Mouse (Mus musculus) gonadal fat pad, adult 2 months (tissue): ENCODE data around the gene Fndc3b. TPM values are rescaled to one million over a fixed set of nuclear protein-coding genes. Genes with fewer than 3 reads are reported as not detected.

Experiments used
- DNase-seq: peaks from one replicate; pipeline ENCODE4 v3.0.0-alpha.2; 2012; ENCODE audit warnings: low read depth
- polyA plus RNA-seq: library from polyadenylated mRNA; depleted of rRNA; stranded (reverse); fragments of >200 nt; gene quantifications from 2 replicates; pipeline ENCODE4 v1.2.3, GENCODE M21; 2012

Gene Fndc3b
- polyA plus RNA-seq, 1 experiment: 30.1 TPM

GRCm38 (mm10) chr3:27555401-27555940 lies 155.6 kb downstream of the Fndc3b start:
- no peak for DNase-seq

- DNase-seq: no peak
These were observed 156.8 kb downstream of the Fndc3b start for GRCm38 (mm10) chr3:27554325-27554724.

GRCm38 (mm10) chr3:27553781-27554180 lies 157.3 kb downstream of the Fndc3b start:
- DNase-seq: no peak

- DNase-seq: no peak
These were observed 160.1 kb downstream of the Fndc3b start for GRCm38 (mm10) chr3:27551005-27551404.

- DNase-seq: no peak
These were observed 160.7 kb downstream of the Fndc3b start for GRCm38 (mm10) chr3:27550409-27550808.

- no peak for DNase-seq
These were observed 165.5 kb downstream of the Fndc3b start for GRCm38 (mm10) chr3:27545651-27546050.

- DNase-seq: no peak
These were observed 167.0 kb downstream of the Fndc3b start for GRCm38 (mm10) chr3:27544061-27544460.

- DNase-seq: no peak
These were observed 169.3 kb downstream of the Fndc3b start for GRCm38 (mm10) chr3:27541841-27542240.

- DNase-seq: no peak
These were observed 169.9 kb downstream of the Fndc3b start for GRCm38 (mm10) chr3:27541181-27541580.

- DNase-seq: no peak
These were observed 176.9 kb downstream of the Fndc3b start for GRCm38 (mm10) chr3:27534208-27534607.

- DNase-seq: no peak
These were observed 177.4 kb downstream of the Fndc3b start for GRCm38 (mm10) chr3:27533721-27534120.

GRCm38 (mm10) chr3:27531993-27532392 lies 179.1 kb downstream of the Fndc3b start:
- no peak for DNase-seq

- no peak for DNase-seq
These were observed 180.7 kb downstream of the Fndc3b start for GRCm38 (mm10) chr3:27530370-27530769.

GRCm38 (mm10) chr3:27529221-27530051 lies 181.7 kb downstream of the Fndc3b start:
- no peak for DNase-seq

GRCm38 (mm10) chr3:27526991-27527390 lies 184.1 kb downstream of the Fndc3b start:
- DNase-seq: no peak

- no peak for DNase-seq
These were observed 187.8 kb downstream of the Fndc3b start for GRCm38 (mm10) chr3:27523176-27523936.

GRCm38 (mm10) chr3:27520391-27520790 lies 190.7 kb downstream of the Fndc3b start:
- no peak for DNase-seq

GRCm38 (mm10) chr3:27519481-27519880 lies 191.6 kb downstream of the Fndc3b start:
- DNase-seq: no peak

GRCm38 (mm10) chr3:27518935-27519334 lies 192.2 kb downstream of the Fndc3b start:
- DNase-seq: no peak

GRCm38 (mm10) chr3:27516536-27516935 lies 194.6 kb downstream of the Fndc3b start:
- no peak for DNase-seq

GRCm38 (mm10) chr3:27511765-27512164 lies 199.3 kb downstream of the Fndc3b start:
- DNase-seq: no peak

- no peak for DNase-seq
These were observed 204.2 kb downstream of the Fndc3b start for GRCm38 (mm10) chr3:27506886-27507285.

- no peak for DNase-seq
These were observed 205.5 kb downstream of the Fndc3b start for GRCm38 (mm10) chr3:27505582-27505981.
